Mouse (Mus musculus): ENCODE data around the gene Clip4.

The Clip4 gene

DNA sequence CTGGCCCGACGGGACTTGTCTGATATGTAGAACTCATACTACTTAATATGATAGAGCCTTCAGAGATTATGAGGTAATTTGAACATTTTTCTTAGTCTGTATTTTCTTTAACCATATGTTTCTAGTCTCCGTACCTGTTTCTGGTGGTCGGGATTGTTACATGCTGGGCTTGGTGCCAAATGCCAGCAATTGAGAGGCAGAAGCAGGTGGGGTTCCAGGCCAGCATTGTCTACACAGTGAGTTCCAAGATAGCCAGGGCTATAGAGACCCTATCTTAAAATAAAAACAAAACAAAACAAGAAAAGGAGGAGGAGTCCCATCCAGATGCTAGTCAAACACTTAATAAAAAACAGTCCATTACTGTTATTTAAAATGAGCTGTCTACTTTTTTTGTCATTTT, 23.3 kb downstream of the Clip4 start:
- no peak for DNase-seq (ENCODE audit: low spot score in 2 of 2)

DNA sequence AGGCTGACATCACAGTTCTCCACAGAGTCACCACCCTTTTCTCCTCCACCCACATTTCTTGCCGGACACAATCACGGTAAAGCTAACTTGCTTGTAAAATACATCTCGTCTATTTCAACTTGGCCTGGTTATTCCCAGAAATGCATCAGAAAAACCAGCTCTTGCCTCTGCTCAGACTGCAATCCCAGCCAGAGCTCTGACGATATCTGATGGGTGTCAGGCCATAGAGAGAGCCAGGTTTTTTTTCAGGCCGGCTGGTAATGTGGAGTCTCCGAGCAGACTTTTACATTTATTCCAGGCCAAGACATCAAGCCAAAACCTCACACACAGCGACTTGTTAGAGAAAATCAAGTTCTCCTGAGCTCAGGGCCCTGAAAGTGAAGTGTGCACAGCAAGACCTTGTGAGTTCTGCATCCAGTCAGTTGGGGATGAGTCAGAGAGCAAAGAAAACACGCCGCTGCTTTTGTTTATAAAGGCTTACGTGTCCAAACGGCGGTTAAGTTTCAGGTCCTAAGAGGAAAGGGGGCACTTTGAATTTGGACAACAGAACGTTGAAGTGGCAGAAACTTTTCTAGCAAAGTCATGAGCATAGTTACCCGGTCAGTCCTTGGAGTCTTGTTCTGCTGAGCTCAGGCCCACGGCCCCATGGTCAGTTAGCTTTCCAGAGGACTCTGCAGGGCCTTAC, 27.4 kb downstream of the Clip4 start:
- DNase-seq (ENCODE audit: low spot score in 2 of 2), result peak; percentile 11 to 16

DNA sequence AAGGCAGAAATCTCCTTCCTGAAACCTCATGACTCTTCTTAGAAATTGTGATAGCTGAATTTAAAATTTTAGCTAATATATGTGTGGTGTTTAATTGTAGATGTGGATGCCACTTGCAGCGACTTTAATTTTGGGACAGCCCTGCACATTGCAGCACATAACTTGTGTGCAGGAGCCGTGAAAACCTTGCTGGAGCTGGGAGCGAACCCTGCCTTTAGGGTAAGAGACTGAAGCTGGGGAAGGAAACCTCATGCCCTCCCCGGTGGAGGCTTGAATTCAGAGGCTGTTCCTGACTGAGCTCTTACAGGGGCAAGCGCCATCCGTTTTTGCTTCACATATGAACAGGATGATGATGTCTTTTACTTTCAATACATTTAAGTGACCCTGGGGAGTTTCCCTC, 35.2 kb downstream of the Clip4 start:
- no peak for DNase-seq (ENCODE audit: low spot score in 2 of 2)

DNA sequence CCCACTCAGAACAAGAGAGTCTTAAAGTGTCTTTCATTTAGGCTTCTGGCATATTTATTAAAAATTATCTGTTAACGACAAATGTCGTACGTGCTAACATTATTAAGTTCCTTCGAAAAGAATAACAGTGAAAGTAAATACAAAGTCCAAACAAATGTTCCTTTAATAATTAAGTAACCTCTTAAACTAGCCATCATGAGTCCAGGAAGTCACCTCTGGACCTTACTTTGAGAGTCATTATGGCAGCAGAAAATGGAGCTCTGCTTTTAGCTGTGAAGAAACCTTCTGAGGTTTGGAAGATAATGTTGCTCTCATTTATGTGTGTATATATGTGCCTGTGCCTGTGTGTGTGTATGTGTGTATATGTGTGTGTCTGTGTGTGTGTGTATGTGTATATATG, 35.6 kb downstream of the Clip4 start:
- no peak for DNase-seq (ENCODE audit: low spot score in 2 of 2)

DNA sequence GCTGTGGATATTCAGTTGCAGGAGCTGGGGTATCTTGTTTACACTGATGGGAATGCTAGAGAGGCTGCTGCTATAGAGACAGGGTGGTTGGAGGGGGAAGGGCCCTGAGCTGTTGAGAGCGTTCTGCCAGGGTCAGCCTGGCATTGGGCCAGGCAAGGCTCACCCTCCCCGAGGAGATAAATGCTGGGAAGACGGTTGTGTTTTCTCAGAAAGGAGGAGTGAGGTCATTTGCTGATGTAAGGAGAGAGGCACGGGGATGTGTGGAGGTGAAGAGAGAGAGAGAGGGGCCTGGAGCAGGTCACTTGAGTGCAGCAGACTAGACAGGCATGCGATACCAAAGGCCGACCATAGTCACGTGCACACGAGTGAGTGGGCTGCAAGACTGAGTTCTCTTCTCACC, 42.8 kb downstream of the Clip4 start:
- DNase-seq (ENCODE audit: low spot score in 2 of 2), result no peak

DNA sequence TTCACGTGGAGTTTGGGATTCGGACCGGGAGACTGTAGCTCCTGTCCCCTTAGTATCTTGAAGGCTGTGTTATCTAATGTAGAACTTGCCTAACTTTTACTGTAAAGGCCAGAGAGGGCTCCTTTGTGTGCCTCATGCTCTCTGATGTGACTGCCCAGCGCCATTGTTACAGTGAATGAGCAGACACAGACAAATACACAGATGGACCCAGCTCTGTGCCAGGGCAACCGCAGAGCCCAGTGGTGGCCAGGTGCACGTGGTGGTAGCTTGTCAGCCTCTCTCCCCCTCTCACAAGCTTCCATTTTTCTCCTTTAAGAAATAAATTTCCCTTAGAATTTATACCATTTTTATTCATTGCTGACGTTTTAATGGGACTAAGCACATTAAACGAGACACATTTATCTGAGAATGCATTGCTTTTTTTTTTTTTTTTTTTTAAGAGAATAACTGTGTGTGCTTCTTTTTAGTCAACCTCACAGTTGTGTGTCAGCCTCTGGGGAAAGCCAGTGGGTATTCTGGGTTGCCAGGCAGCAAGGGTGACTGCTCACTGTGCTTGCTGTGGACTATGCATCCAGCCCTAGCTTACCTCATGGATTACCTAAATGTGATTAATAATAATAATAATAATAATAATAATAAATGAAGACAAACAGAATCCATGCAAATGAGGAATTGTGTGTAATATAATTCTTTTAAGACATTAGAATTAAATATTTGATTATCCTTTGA, 48.0 kb downstream of the Clip4 start:
- no peak for DNase-seq (ENCODE audit: low spot score in 2 of 2)

DNA sequence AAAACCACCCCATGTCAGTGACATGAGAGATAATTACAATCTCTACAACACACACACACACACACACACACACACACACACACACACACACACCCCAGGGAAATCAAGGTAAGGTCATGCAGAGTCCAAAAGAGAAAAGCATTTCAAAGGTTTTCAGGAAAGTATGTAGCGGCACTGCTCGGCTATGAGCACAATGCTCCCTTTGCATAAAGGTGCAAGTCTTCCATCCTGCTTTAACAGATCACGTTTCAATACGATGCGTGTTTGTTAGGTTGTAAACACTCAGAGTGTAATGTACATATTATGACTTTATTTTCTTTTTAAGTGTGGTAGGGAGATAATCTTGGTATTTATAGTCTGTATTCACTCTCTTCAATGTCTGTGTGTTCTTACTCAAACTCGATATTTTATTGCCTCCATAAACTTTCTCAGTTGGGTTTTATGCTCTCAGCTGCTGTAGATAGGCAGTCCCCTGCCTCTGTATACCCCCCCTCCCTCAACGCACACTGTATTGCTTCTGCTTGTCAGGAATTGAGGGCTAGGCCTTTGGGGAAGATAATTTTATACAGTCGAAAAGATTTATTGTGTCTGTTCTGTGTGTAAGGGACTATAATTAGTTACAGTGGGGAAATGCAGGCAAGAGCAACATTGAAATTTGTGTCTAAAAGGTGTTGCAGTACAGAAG, 55.5 kb downstream of the Clip4 start:
- DNase-seq (ENCODE audit: low spot score in 2 of 2), result no peak

DNA sequence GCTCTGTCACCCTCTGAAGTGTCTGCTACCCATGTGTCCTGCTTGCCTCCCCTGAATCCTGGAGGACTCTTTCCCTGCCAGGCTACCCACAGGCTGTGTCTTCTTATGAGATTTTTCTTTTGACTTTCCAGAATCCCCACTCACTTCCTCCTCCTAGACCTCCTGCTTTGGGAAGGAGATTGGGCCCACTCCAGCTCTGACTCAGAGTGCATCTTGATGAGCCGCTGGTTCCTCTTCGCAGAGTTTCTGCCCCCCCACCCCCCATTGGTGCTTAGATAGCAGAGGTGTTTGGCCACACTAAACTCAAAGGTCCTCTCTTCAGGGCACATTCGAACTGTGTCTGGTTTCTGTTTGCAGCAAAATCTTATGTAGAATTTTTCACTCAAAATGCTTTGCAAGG, 58.3 kb downstream of the Clip4 start:
- no peak for DNase-seq (ENCODE audit: low spot score in 2 of 2)

DNA sequence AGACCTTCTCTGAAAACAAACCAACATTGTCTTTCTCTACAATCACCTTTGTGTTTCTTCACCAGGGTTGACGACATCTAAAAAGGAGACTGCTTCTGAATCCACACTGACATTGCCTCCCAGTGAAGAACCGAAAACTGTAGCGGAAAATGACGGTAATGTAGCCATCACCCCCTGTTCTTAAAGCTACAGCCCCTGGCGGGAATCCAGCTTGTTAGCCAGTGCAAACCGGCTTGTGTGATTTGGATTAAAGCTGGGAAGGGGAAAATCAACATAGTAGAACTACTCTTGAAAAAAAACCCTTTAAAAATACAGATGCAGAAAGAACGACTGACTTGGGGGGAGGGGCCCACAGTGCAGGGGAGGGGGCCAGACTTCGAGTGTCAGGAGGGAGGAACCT, 59.4 kb downstream of the Clip4 start:
- DNase-seq (ENCODE audit: low spot score in 2 of 2), result no peak

DNA sequence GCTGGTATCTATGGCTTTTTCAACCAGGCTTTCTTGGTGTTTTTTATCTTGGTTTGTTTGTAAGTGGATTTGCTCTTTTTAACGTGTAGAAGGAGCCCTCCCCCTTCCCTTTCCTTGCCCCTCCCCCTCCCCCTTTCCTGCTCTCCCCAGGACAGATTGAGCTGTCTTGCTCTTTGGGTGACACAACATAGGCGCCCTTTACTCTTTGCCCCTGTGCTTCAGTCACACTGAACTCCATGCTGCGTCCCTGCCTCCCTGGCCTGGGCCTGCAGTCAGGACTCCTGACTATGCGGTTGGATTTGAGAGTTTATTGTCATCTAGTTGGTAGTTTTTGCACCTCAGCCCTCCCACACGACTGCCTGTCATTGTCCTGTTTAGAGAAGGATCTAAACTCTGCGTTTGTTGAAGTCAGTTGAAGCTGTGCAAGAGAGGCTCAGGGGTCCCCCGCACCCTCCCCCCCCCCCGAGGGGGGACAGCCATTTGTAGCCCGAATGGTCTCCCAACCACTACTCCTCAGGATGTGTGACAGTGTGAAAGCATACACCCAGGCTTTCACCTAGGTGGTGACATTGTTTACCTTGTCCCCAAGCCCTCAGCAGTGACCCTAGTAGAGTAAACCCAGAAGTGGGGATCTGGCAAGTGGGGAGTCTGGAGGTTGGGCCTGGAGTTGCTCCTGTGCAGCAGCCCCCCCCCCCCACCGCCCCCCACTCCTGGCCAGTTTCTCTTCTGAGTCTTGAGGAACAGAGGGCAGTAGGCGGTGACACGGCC, 60.6 kb downstream of the Clip4 start:
- DNase-seq (ENCODE audit: low spot score in 2 of 2), result no peak

DNA sequence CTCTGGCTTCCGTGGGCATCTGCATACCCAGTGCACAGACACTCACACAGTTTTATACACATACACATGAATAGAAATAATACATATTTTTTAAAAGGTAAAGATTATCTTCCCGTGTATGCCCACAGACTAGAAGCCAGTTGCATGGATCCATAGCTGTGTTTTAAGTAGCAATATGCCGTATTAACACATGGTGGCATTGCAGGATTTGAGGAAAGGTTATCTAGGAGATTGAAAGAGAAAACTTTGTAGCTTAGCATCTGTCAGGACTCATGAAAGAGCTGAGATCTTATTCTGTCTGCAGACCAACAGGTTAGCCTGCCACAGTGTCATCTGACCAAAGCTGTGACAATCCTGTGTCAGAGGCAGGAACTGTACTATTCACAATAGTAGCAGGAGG, 63.7 kb downstream of the Clip4 start:
- no peak for DNase-seq (ENCODE audit: low spot score in 2 of 2)

DNA sequence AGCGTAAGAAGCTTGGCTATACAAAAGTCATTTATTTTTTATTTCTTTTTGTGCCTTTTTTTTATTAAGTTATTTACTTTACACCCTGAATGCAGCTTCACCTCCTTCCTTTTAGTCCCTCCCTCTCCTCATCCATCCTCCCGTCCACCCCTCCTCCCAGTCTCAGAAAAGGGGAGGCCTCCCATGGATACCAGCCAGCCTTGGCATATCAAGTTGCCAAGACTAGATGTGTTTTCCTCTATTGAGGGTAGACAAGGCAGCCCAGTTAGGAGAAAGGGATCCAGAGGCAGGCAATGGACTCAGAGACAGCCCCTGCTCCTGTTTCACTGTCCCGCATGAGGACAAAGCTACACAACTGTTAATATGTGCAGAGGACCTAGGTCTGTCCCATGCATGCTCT, 93.9 kb downstream of the Clip4 start:
- no peak for DNase-seq (ENCODE audit: low spot score in 2 of 2)

DNA sequence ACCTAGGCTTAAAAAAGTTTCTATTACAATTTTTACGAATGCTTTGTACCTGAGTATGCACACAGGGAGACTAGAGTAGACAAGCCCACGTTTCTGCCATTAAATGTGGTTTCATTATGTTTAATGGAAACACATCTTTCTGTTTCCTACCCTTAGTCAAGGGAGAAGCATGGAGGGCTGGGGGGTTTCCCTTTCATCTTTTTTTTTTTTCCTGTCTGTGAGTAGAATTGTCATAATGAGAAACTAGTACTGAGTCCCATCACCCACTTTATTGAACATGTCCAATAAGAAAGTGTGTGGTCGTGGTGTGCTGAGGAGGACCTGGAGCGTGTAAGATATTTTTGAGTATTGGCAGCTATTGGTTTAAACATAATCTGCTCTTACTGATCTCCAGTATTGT, 94.6 kb downstream of the Clip4 start:
- DNase-seq (ENCODE audit: low spot score in 2 of 2), result no peak

DNA sequence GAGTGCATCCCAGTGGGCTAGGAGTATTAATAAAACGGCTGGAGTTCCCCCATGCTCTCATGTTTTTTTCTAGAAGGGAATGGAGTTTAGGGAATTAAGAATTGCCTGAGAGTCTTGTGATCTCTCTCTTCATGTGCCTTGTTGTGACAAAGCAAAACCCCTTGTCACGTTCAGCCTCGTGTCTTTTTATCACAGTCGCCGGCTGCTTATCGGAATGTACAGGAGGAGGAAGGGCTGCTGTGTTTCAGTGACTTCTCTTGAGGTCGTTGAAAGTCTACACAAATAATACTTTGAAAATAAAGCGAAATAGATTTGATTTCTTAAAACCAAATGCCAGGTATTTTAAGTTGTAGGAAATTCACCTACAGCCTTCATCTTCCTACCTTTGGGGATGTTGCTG, 95.8 kb downstream of the Clip4 start:
- no peak for DNase-seq (ENCODE audit: low spot score in 2 of 2)

DNA sequence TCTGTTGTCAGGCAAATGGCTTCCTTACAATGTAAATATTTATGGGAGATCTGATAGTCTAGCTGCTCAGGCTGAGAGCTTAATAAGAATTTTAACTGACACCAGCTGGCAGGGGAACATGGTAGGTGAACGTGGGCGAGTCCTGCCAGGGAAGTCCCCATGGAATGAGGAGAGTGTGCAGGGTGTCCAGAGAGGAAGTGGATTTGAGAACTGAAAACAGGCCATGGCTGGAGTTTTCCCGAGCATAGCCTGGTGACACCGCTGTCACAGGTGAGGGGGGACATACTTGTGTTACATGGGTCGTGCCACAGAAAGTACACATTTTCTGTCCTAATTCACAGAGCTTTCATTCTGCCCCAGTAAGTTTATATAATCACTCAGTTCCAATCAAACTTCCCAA, 97.2 kb downstream of the Clip4 start:
- no peak for DNase-seq (ENCODE audit: low spot score in 2 of 2)

DNA sequence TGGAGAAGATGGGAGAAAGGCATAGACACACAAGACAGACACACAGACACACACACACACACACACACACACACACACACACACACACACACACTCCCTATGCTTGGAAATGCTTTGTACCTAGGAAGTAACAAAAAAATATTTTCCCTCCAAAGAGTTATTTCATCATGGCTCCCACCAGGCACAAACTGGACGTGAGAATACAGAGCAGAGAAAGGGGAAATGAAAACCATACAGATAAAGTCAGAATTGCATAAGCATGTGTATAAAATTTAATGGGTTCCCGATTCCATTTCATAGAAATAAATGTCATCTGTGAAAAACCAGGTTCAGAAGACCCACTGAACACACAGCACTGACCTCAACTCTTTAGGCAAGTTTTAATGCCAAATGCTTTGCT, 99.6 kb downstream of the Clip4 start:
- no peak for DNase-seq (ENCODE audit: low spot score in 2 of 2)

DNA sequence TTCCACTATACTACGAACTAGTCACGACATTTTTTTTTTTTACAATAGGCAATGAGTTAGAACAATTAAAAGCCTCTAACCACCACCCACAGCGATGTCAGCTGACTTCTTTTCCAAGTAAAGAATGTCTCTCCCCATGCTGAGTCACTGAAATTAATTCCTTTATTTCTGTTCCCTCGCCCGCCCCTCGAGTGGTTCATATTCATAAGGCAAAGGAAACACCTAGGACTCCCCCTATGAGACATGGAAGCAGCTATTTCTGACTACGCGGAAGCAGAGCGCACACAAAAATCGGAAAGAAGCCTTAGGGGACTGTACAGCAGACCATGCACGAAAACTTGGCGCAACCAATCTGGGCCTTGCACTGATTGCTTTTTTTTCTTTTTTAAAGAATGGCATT, 100.6 kb downstream of the Clip4 start:
- no peak for DNase-seq (ENCODE audit: low spot score in 2 of 2)

DNA sequence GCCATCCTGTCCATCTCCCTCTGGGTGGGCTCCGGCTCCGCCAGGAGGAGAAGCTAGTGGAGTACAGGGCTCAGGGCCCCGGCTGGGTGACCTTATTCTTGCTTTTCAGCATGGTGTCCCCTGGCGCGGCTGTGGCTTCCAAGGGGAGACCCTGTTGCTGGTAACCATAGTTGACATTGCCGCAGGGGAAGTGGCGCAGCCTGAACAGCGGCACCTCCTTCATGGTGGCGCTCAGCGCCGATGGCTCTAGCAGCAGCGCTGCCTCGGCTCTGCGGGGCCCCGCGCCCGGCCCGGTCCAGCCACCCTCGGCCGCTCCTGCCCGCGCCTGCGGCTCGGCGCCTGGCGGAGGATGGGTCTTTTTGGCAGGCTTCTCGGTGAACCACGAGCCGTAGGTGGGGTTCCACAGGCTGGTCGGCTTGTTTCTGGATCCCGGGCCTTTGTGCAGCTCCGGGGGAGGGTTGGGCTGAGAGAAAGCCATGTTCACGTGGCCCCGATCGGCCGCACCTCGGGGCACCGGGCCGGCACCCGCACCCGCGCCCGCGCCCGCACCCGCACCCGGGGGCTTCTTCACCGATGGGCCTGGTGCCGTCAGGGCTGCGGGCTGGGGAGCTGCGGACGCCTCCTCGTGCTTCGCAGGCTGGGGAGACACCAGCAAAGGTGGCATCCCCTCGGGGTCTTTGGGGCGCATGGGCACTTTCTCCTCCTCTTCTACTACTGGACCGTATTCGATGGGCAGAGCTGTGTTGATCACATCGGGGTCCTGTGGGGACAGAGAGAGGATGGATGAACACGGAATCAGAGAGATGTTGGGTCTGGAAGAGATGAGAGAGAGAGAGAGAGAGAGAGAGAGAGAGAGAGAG, 101.3 kb downstream of the Clip4 start:
- peak in 1 of 2 experiments; percentile 33 for DNase-seq (ENCODE audit: low spot score in 2 of 2)

DNA sequence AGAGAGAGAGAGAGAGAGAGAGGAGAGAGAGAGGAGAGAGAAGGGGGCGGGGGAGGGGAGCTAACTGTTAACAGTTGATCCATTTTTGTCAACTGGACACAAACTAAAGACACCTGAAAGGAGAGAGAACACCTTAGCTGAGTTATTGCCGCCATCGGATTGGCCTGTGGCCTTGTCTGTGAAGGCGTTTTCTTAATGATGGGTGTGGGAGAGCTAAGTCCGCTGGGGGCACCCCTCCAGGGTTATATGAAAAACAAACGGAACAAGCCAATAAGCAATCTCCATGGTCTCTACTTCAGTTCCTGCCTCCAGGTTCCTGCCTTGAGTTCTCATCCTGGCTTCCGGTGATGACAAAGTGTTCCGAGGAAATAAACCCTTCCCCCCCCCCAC, 102.0 kb downstream of the Clip4 start:
- DNase-seq (ENCODE audit: low spot score in 2 of 2), result no peak

DNA sequence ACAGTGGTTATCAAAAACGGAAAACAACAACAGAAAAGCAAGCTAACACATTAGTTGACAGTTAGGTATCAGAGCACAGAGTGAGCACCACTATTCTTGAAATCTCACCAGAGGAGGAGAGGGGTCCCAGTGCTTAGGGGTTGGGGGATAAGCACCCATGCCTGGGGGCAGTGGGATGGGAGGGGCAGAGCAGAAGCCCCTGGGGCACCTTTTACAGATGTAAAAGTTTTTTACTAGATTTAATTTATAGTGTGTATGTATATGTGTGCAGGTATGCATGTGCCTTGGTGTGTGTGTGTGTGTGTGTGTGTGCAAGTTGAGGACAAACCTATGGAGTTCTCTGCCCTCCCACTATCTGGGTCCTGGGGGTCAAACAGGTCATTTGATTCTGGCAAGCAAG, 102.4 kb downstream of the Clip4 start:
- DNase-seq (ENCODE audit: low spot score in 2 of 2), result no peak

DNA sequence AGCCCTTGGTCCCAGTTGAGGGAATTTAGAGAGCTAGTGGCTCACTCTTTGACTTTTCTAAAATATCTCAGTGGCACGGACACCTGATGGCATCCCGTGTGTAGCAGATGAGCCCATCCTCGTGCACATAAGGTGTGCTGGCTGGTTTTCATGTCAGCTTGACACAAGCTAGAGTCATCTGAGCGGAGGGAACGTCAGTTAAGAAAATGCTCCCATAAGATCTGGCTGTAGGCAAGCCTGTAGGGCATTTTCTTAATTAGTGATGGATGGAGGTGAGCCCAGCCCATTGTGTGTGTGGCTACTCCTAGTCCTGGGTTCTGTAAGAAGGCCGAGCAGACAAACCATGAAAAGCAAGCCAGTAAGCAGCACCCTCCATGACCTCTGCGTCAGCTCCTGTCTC, 103.7 kb downstream of the Clip4 start:
- DNase-seq (ENCODE audit: low spot score in 2 of 2), result no peak

Measured in urinary bladder, adult 18-20 months (tissue).